In genomic region chr9:49050901-49051300, GRCm38 (mm10) we compare ENCODE assay signal across 19 mouse cellular contexts. TPM values are rescaled to one million over a fixed set of nuclear protein-coding genes. Genes with fewer than 3 reads are reported as not detected.
DNase-seq lines count a peak whose midpoint lies in the region; TF ChIP-seq lines count a peak whose summit lies in the region.
"Had no signal": no experiment of that assay in that cellular context is flagged by ENCODE, and none has a peak within 500 bp of the region (broad histone marks: within the 10 kb centered on the region; RNA-seq: fewer than 3 reads in every experiment).

No protein-coding gene starts in this region.

- no peak overlapping the region for H3K9ac ChIP-seq in CH12.LX (ENCODE audit: insufficient read depth, low read depth)
- H3K9ac ChIP-seq: forebrain, embryonic 13.5 days; heart, embryonic 13.5 days; hindbrain, embryonic 12.5 days; hindbrain, embryonic 15.5 days had no signal

- TF ChIP-seq POLR2A in CH12.LX (IDR thresholded peaks at IDR 0.05; ENCODE audit: low read depth, low read length): no peak

- no peaks in the 10 kb centered on the region for H3K9me3 ChIP-seq in CH12.LX (replicated peaks; ENCODE audit: low read length)
- H3K9me3 ChIP-seq: forebrain, embryonic 10.5 days; forebrain, embryonic 13.5 days; G1E; heart, embryonic 10.5 days; heart, embryonic 13.5 days; hindbrain, embryonic 12.5 days; hindbrain, embryonic 15.5 days had no signal

- in situ Hi-C loops in CH12.LX (cut with MboI; ENCODE audit: low pct_ligation_motif_present, low pct_unique_long_range_greater_than_20kb, low sequenced_read_pairs): no loop called here

- no peaks in the 10 kb centered on the region for H3K36me3 ChIP-seq in CH12.LX (replicated peaks in 1 of 2; ENCODE audit: control insufficient read depth in 1 of 2, insufficient read depth in 1 of 2, low read length in 1 of 2)
- H3K36me3 ChIP-seq: forebrain, embryonic 10.5 days; G1E; heart, embryonic 10.5 days; heart, embryonic 13.5 days; hindbrain, embryonic 12.5 days; hindbrain, embryonic 15.5 days had no signal

- no peak overlapping the region for H3K4me3 ChIP-seq in CH12.LX (replicated peaks in 1 of 3; ENCODE audit: low read depth in 2 of 3, low read length in 2 of 3, poor library complexity in 1 of 3)
- H3K4me3 ChIP-seq: forebrain, embryonic 10.5 days; forebrain, embryonic 13.5 days; heart, adult 2 months; heart, embryonic 10.5 days; heart, embryonic 13.5 days; hindbrain, embryonic 12.5 days; hindbrain, embryonic 15.5 days had no signal

- H3K27ac ChIP-seq in CH12.LX (ENCODE audit: insufficient read depth, low read depth): no peak overlapping the region
- H3K27ac ChIP-seq: forebrain, embryonic 10.5 days; forebrain, embryonic 13.5 days; heart, adult 2 months; heart, embryonic 10.5 days; heart, embryonic 13.5 days; hindbrain, embryonic 12.5 days; hindbrain, embryonic 15.5 days had no signal

- no peak for TF ChIP-seq RAD21 in CH12.LX (IDR thresholded peaks at IDR 0.05; ENCODE audit: low read depth, low read length)

- H3K79me2 ChIP-seq in CH12.LX (replicated peaks; ENCODE audit: control insufficient read depth, extremely low read depth, insufficient read depth, poor library complexity, severe bottlenecking): no peaks in the 10 kb centered on the region

- no peak for TF ChIP-seq EP300 in CH12.LX (IDR thresholded peaks at IDR 0.05; ENCODE audit: low read length)

- no peaks in the 10 kb centered on the region for H3K27me3 ChIP-seq in CH12.LX (replicated peaks)
- H3K27me3 ChIP-seq: forebrain, embryonic 13.5 days; heart, embryonic 13.5 days; hindbrain, embryonic 12.5 days; hindbrain, embryonic 15.5 days had no signal

- peak; percentile 30 for DNase-seq in adrenal gland, postnatal 14 days
- no peak for DNase-seq in adrenal gland, postnatal 25 days
- DNase-seq in ovary, postnatal 36 days (ENCODE audit: low spot score): peak; percentile 42
- DNase-seq in ovary, postnatal 10 days (ENCODE audit: low spot score): no peak
- DNase-seq in CH12.LX (ENCODE audit: extremely low read depth): peak; percentile 9
- peak; percentile 25 for DNase-seq in ZHBTc4 (ENCODE audit: low read depth, low spot score)
- no peak for DNase-seq in cerebellum, adult 9-11 months
- no peak for DNase-seq in layer of hippocampus, adult 9-10 months (ENCODE audit: low spot score)

- dilution Hi-C loops in CH12.LX (cut with MboI; ENCODE audit: extremely low pct_ligation_motif_present, extremely low pct_unique_long_range_greater_than_20kb, low sequenced_read_pairs): no loop called here

- TF ChIP-seq CTCF in CH12.LX (conservative IDR thresholded peaks at IDR 0.05 in 1 of 2, IDR thresholded peaks at IDR 0.05 in 1 of 2; ENCODE audit: low read depth in 2 of 2, low read length in 2 of 2): no peak

- no peak overlapping the region for H3K4me2 ChIP-seq in CH12.LX (ENCODE audit: insufficient read depth, low read depth, poor library complexity, severe bottlenecking)
- H3K4me2 ChIP-seq: forebrain, embryonic 13.5 days; heart, embryonic 13.5 days; hindbrain, embryonic 12.5 days; hindbrain, embryonic 15.5 days had no signal

- H3K4me1 ChIP-seq in CH12.LX (ENCODE audit: control insufficient read depth in 1 of 2, insufficient read depth in 2 of 2): peaks cover 0 to 21% of the 10 kb centered on the region in 2 experiments; a peak in 3 of 4 replicates
- H3K4me1 ChIP-seq: heart, embryonic 10.5 days; hindbrain, embryonic 12.5 days had no signal

TF ChIP-seq in CH12.LX, 34 proteins besides CTCF, POLR2A, EP300 and RAD21:
- TF ChIP-seq MEF2A (IDR thresholded peaks at IDR 0.05; ENCODE audit: borderline replicate concordance, low read depth, low read length): no peak
- no peak for TF ChIP-seq TCF12 (IDR thresholded peaks at IDR 0.05; ENCODE audit: low read depth, low read length)
- no peak for TF ChIP-seq ELF1 (IDR thresholded peaks at IDR 0.05; ENCODE audit: low read depth, low read length)
- TF ChIP-seq MAX (IDR thresholded peaks at IDR 0.05; ENCODE audit: low read length): no peak
- TF ChIP-seq MAZ (IDR thresholded peaks at IDR 0.05; ENCODE audit: low read depth, low read length): no peak
- TF ChIP-seq ZMIZ1 (IDR thresholded peaks at IDR 0.05; ENCODE audit: low read depth, low read length): no peak
- TF ChIP-seq E2F4 (IDR thresholded peaks at IDR 0.05; ENCODE audit: insufficient replicate concordance, low read depth, low read length): no peak
- TF ChIP-seq NELFE (IDR thresholded peaks at IDR 0.05; ENCODE audit: low read depth, low read length): no peak
- no peak for TF ChIP-seq NRF1 (IDR thresholded peaks at IDR 0.05; ENCODE audit: low read depth, low read length)
- TF ChIP-seq ZNF384 (IDR thresholded peaks at IDR 0.05; ENCODE audit: low read depth, low read length): no peak
- no peak for TF ChIP-seq JUN (IDR thresholded peaks at IDR 0.05; ENCODE audit: insufficient read depth, low read depth, low read length)
- no peak for TF ChIP-seq USF1 (IDR thresholded peaks at IDR 0.05; ENCODE audit: low read depth, low read length)
- no peak for TF ChIP-seq USF2 (conservative IDR thresholded peaks at IDR 0.05; ENCODE audit: low read depth, low read length)

RNA-seq across cellular contexts. Expression of gene Zw10, which starts 4.5 kb away (rescaled TPM):
- 16.0 and 19.2 TPM in 2 replicates for total RNA-seq in adrenal gland, postnatal 14 days (2021)
- 18.9 TPM in 2 replicates for total RNA-seq in adrenal gland, postnatal 25 days (2021)
- total RNA-seq in CH12.LX (2012; rRNA removed): 18.3 and 23.3 TPM in 2 replicates
- total RNA-seq in CH12.LX (2014; rRNA removed): 19.8 and 21.2 TPM in 2 replicates
- polyA plus RNA-seq in CH12.LX (2012; ENCODE audit: insufficient read length, low read depth): 25.4 and 26.2 TPM in 2 replicates

RNA-seq across cellular contexts. Expression of gene Tmprss5, which starts 30.2 kb away (rescaled TPM):
- total RNA-seq in adrenal gland, postnatal 14 days (2021): 0.83 TPM in 1 of 2 replicates, not detected in the other
- 0.94 TPM in 1 of 2 replicates, not detected in the other for total RNA-seq in adrenal gland, postnatal 25 days (2021)
- not detected in 2 replicates for total RNA-seq in CH12.LX (2012; rRNA removed)
- not detected in 2 replicates for total RNA-seq in CH12.LX (2014; rRNA removed)
- not detected in 2 replicates for polyA plus RNA-seq in CH12.LX (2012; ENCODE audit: insufficient read length, low read depth)
- total RNA-seq: granulocyte monocyte progenitor cell, adult 5-6 weeks; heart, postnatal 4 days had no signal
- polyA plus RNA-seq: activated CD4-positive, CD25-positive, alpha-beta regulatory T cell, adult 4 months; G1E; heart, embryonic 13.5 days had no signal

Comparison
In these comparisons a context has a peak if more than half of its experiments do, and no peak if none do; other contexts are left out.
1. DNase-seq: peak in adrenal gland, postnatal 14 days (single experiment), ovary, postnatal 36 days (single experiment), CH12.LX (single experiment) and ZHBTc4 (single experiment); none in adrenal gland, postnatal 25 days (single experiment), ovary, postnatal 10 days (single experiment), cerebellum, adult 9-11 months (single experiment) and layer of hippocampus, adult 9-10 months (single experiment).